Mouse (Mus musculus) testis, adult 2 months (tissue): ENCODE measurements around the gene Retreg3. TPM values are rescaled to one million over a fixed set of nuclear protein-coding genes. Genes with fewer than 3 reads are reported as not detected.

Experiments used
- H3K27ac ChIP-seq: fragments of 200-500 bp; 2 replicates; pipeline ENCODE4 v1.5.1; 2012; ENCODE audit warnings: low read depth, low read length; ENCODE audit not compliant: control insufficient read depth, insufficient read depth
- H3K27me3 ChIP-seq: fragments of 200-500 bp; 2 replicates; pipeline ENCODE4 v1.6.1; 2012; ENCODE audit warnings: mild to moderate bottlenecking, low read length, moderate library complexity; ENCODE audit not compliant: control insufficient read depth, insufficient read depth
- H3K36me3 ChIP-seq: fragments of 200-500 bp; 2 replicates; pipeline ENCODE4 v1.6.1; 2012; ENCODE audit warnings: mild to moderate bottlenecking, low read length; ENCODE audit not compliant: control insufficient read depth, insufficient read depth
- H3K4me1 ChIP-seq: fragments of 200-500 bp; 2 replicates; pipeline ENCODE4 v1.6.1; 2012; ENCODE audit warnings: low read length; ENCODE audit not compliant: control insufficient read depth, insufficient read depth
- H3K4me3 ChIP-seq: fragments of 200-500 bp; 2 replicates; pipeline ENCODE4 v1.5.1; 2012; ENCODE audit warnings: low read depth, mild to moderate bottlenecking, low read length, moderate library complexity, mixed read lengths; ENCODE audit not compliant: control insufficient read depth
- CTCF ChIP-seq: fragments of 200-500 bp; IDR thresholded peaks from 2 replicates; pipeline ENCODE4 v1.5.1; 2012; ENCODE audit warnings: low read depth, mild to moderate bottlenecking, inconsistent platforms, low read length, moderate library complexity; ENCODE audit not compliant: control insufficient read depth, insufficient read depth, insufficient replicate concordance
- POLR2A ChIP-seq: fragments of 200-500 bp; IDR thresholded peaks from 2 replicates; pipeline ENCODE4 v1.6.1; 2012; ENCODE audit warnings: low read depth, mild to moderate bottlenecking, inconsistent platforms, low read length, moderate library complexity; ENCODE audit not compliant: control insufficient read depth
- polyA plus RNA-seq: library from polyadenylated mRNA; depleted of rRNA; stranded (reverse); fragments of >200 nt; gene quantifications from 2 replicates; pipeline ENCODE4 v1.2.3, GENCODE M21; 2012

The Retreg3 gene
- polyA plus RNA-seq, 1 experiment, result 53.8 TPM

- Histone ChIP-seq H3K4me1 (peaks cover 10% of the 10 kb centered on the region), H3K27me3 (no peaks in the 10 kb centered on the region), H3K36me3 (no peaks in the 10 kb centered on the region; the same call in 1 of the 2 replicates), H3K4me3 (no peak overlapping the region), H3K27ac (no peak overlapping the region)
- no peak for TF ChIP-seq CTCF
- TF ChIP-seq POLR2A, result no peak
Observed at GRCm38 (mm10) chr11:101080421-101080820, 39.3 kb downstream of the Retreg3 start.

- Histone ChIP-seq H3K4me1 (peaks cover 10% of the 10 kb centered on the region), H3K27me3 (no peaks in the 10 kb centered on the region), H3K36me3 (no peaks in the 10 kb centered on the region; the same call in 1 of the 2 replicates), H3K27ac (no peak overlapping the region), H3K4me3 (no peak overlapping the region)
- no peak for TF ChIP-seq POLR2A
- TF ChIP-seq CTCF, result no peak
Observed at GRCm38 (mm10) chr11:101079746-101080145, 39.9 kb downstream of the Retreg3 start.

- TF ChIP-seq POLR2A, result no peak
- no peak for TF ChIP-seq CTCF
- H3K27me3 ChIP-seq, result no peaks in the 10 kb centered on the region
- no peak within 1 kb of the TSS for H3K27ac ChIP-seq
- H3K36me3 ChIP-seq, result no peaks in the 10 kb centered on the region; the same call in 1 of the 2 replicates
- peak within 1 kb of the TSS; percentile 14; the same call in 1 of the 2 replicates for H3K4me3 ChIP-seq
- peaks cover 6% of the 10 kb centered on the region for H3K4me1 ChIP-seq
Observed at GRCm38 (mm10) chr11:101078121-101078520, 41.6 kb downstream of the Retreg3 start, which contains the start of gene Hsd17b1. Hsd17b1 (plus strand) TSS chr11:101078411.

GRCm38 (mm10) chr11:101071810-101072428, 47.8 kb downstream of the Retreg3 start:
- no peaks in the 10 kb centered on the region for H3K27me3 ChIP-seq
- H3K27ac ChIP-seq, result no peak overlapping the region
- no peak overlapping the region for H3K4me3 ChIP-seq
- H3K36me3 ChIP-seq, result no peaks in the 10 kb centered on the region; the same call in 1 of the 2 replicates
- H3K4me1 ChIP-seq, result peaks cover 12% of the 10 kb centered on the region
- TF ChIP-seq POLR2A (no peak), CTCF (no peak)

DNA sequence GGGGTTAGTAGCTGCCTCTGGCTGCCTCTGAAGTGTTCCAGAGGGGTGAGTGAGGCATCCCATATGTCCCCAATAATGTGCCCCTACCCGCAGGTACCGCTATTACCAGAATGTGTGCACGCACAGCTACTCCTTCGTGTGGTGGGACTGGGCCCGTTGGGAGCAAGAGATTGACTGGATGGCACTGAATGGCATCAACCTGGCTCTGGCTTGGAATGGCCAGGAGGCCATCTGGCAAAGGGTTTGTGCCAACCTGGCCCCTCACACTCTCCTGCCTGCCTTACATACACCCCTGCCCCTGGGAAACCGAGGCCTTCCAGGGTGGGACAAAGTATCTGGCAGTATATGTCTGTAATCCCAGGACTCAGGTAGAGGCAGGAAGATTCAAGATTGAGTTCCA, 48.7 kb downstream of the Retreg3 start:
- H3K4me3 ChIP-seq, result no peak overlapping the region

GRCm38 (mm10) chr11:101070189-101070527, 49.5 kb downstream of the Retreg3 start:
- peak overlapping the region; percentile 72 for H3K27ac ChIP-seq
- no peaks in the 10 kb centered on the region for H3K36me3 ChIP-seq
- peak overlapping the region; percentile 92 for H3K4me3 ChIP-seq
- no peaks in the 10 kb centered on the region for H3K27me3 ChIP-seq
- no peak for TF ChIP-seq CTCF
- no peak for TF ChIP-seq POLR2A
- peaks cover 18% of the 10 kb centered on the region for H3K4me1 ChIP-seq

More for the DNA sequence above, 48.7 kb downstream of the Retreg3 start:
- H3K27ac ChIP-seq, result no peak overlapping the region
- no peaks in the 10 kb centered on the region for H3K36me3 ChIP-seq
- TF ChIP-seq CTCF (no peak), POLR2A (no peak)
- H3K4me1 ChIP-seq, result peaks cover 15% of the 10 kb centered on the region
- no peaks in the 10 kb centered on the region for H3K27me3 ChIP-seq

- H3K27ac ChIP-seq, result peak within 1 kb of the TSS; percentile 72
- H3K4me1 ChIP-seq, result peaks cover 18% of the 10 kb centered on the region
- peak; percentile 62 for TF ChIP-seq POLR2A
- no peak for TF ChIP-seq CTCF
- peak within 1 kb of the TSS; percentile 92 for H3K4me3 ChIP-seq
- H3K36me3 ChIP-seq, result no peaks in the 10 kb centered on the region
- H3K27me3 ChIP-seq, result no peaks in the 10 kb centered on the region
Observed at GRCm38 (mm10) chr11:101069391-101070188, 50.1 kb downstream of the Retreg3 start, which contains the start of gene Naglu. Naglu (plus strand) TSS chr11:101070012.
